Mouse (Mus musculus) forebrain, embryonic 16.5 days (tissue): ENCODE measurements at regions not wholly inside any gene's neighbourhood (a gene's known extent, or its start where the extent isn't known, plus 50 kb on each side); places are given as distances from the start of the nearest gene placed in this dataset.

Experiments used
- ATAC-seq: fragments of 200-750 bp; cut with Nextera tagmentation; 2 replicates; pipeline ENCODE4 v1.8.0; 2017; ENCODE audit warnings: mild to moderate bottlenecking, moderate library complexity
- H3K27ac ChIP-seq: fragments of 300-500 bp; sonication (generic); 2 replicates; pipeline ENCODE4 v1.5.1; 2014; ENCODE audit warnings: low read length, control low read depth
- H3K27me3 ChIP-seq: fragments of 300-500 bp; sonication (generic); replicated peaks from 2 replicates; pipeline ENCODE4 v1.6.1; 2014; ENCODE audit warnings: low read length; ENCODE audit not compliant: control insufficient read depth, insufficient read depth
- H3K36me3 ChIP-seq: fragments of 300-500 bp; sonication (generic); 2 replicates; pipeline ENCODE4 v1.6.1; 2014; ENCODE audit not compliant: control insufficient read depth, insufficient read depth
- H3K4me1 ChIP-seq: fragments of 300-500 bp; sonication (generic); replicated peaks from 2 replicates; pipeline ENCODE4 v1.6.1; 2014; ENCODE audit warnings: low read length; ENCODE audit not compliant: control insufficient read depth, insufficient read depth
- H3K4me2 ChIP-seq: fragments of 300-500 bp; sonication (generic); 2 replicates; pipeline ENCODE4 v1.6.1; 2014; ENCODE audit warnings: mild to moderate bottlenecking, low read length, control low read depth
- H3K4me3 ChIP-seq: fragments of 300-500 bp; sonication (generic); replicated peaks from 2 replicates; pipeline ENCODE4 v1.5.1; 2014; ENCODE audit warnings: mild to moderate bottlenecking, low read length, control low read depth
- H3K9ac ChIP-seq: fragments of 300-500 bp; sonication (generic); replicated peaks from 2 replicates; pipeline ENCODE4 v1.6.1; 2014; ENCODE audit warnings: low read depth, low read length, control low read depth
- H3K9me3 ChIP-seq: fragments of 300-500 bp; sonication (generic); 2 replicates; pipeline ENCODE4 v1.6.1; 2016; ENCODE audit warnings: low read length; ENCODE audit not compliant: control insufficient read depth
- WGBS: fragments of 180-500 bp; shearing (Covaris S2); extraction: QIAGEN DNeasy Blood & Tissue Kit; methylation state at CpG from one replicate; pipeline ENCODE4 v1.1.7; 2014; 5-methylcytosine and 5-hydroxymethylcytosine counted together

GRCm38 (mm10) chr1:13752479-13752878, 2338.6 kb downstream of the A830018L16Rik start:
- no peak overlapping the region for H3K4me3 ChIP-seq
- WGBS: 46% methylated on average over 1 of the region's 1 CpGs
- H3K27ac ChIP-seq: no peak overlapping the region
- H3K4me1 ChIP-seq: no peaks in the 10 kb centered on the region
- H3K27me3 ChIP-seq: no peaks in the 10 kb centered on the region
- 0 out of 2 replicates have a peak, but pooled peaks have one; percentile 40 for ATAC-seq
- H3K9ac ChIP-seq: no peak overlapping the region
- H3K9me3 ChIP-seq: no peaks in the 10 kb centered on the region
- H3K36me3 ChIP-seq: no peaks in the 10 kb centered on the region
- no peak overlapping the region for H3K4me2 ChIP-seq

GRCm38 (mm10) chr1:13751381-13751780, 2337.5 kb downstream of the A830018L16Rik start:
- Histone ChIP-seq H3K27me3 (no peaks in the 10 kb centered on the region), H3K36me3 (no peaks in the 10 kb centered on the region), H3K9ac (no peak overlapping the region), H3K4me2 (no peak overlapping the region), H3K4me3 (no peak overlapping the region), H3K9me3 (no peaks in the 10 kb centered on the region), H3K4me1 (no peaks in the 10 kb centered on the region), H3K27ac (no peak overlapping the region)
- no peak for ATAC-seq
- 88% methylated on average over 1 of the region's 1 CpGs for WGBS
